Mouse (Mus musculus): ENCODE data around the gene Stom. TPM values are rescaled to one million over a fixed set of nuclear protein-coding genes. Genes with fewer than 3 reads are reported as not detected.

Stom gene
- polyA plus RNA-seq, 1 experiment from 2014 or later, result 19.6 TPM

GRCm38 (mm10) chr2:35278371-35279210 is 58.2 kb downstream of the Stom start:
- TF ChIP-seq CTCF (IDR thresholded peaks at IDR 0.05), result no peak
- H3K27me3 ChIP-seq, result no peaks in the 10 kb centered on the region
- POLR2A ChIA-PET, result no interaction called here
- CTCF ChIA-PET, result interaction anchor here (0.9 to 1.2 kb wide), 2 partner anchors 10 to 119 kb away, joined by 3 to 4 read pairs; no protein-coding TSS in a partner anchor
- no peak for DNase-seq (ENCODE audit: low read depth, low spot score)
- in situ Hi-C loops (cut with MboI; ENCODE audit: low pct_unique_long_range_greater_than_20kb), result no loop called here
- no peak for ATAC-seq

GRCm38 (mm10) chr2:35277686-35278085 is 59.1 kb downstream of the Stom start:
- in situ Hi-C loops (cut with MboI; ENCODE audit: low pct_unique_long_range_greater_than_20kb), result no loop called here
- CTCF ChIA-PET, result interaction anchor here (0.9 to 1.7 kb wide), 3 partner anchors 11 to 120 kb away, joined by 3 to 11 read pairs (median 4); no protein-coding TSS in a partner anchor
- no peak for DNase-seq (ENCODE audit: low read depth, low spot score)
- no peak for ATAC-seq
- POLR2A ChIA-PET, result interaction anchor here (0.7 kb wide), 1 partner anchor 77 kb away, joined by 3 read pairs; no protein-coding TSS in a partner anchor
- TF ChIP-seq CTCF (IDR thresholded peaks at IDR 0.05), result no peak
- no peaks in the 10 kb centered on the region for H3K27me3 ChIP-seq

- ATAC-seq (no peak), DNase-seq (ENCODE audit: low read depth, low spot score) (no peak)
- POLR2A ChIA-PET, result no interaction called here
- CTCF ChIA-PET, result interaction anchor here (1.1 to 1.3 kb wide), 2 partner anchors 15 kb away, joined by 3 to 4 read pairs; no protein-coding TSS in a partner anchor
- no peak for TF ChIP-seq CTCF (IDR thresholded peaks at IDR 0.05)
- in situ Hi-C loops (cut with MboI; ENCODE audit: low pct_unique_long_range_greater_than_20kb), result loop anchor here (25.0 kb wide), 1 partner anchor 1511 kb away; no protein-coding TSS in a partner anchor
- H3K27me3 ChIP-seq, result no peaks in the 10 kb centered on the region
These were observed 63.2 kb downstream of the Stom start for GRCm38 (mm10) chr2:35273536-35273935.

- ChIA-PET CTCF (no interaction called here), POLR2A (no interaction called here)
- no peaks in the 10 kb centered on the region for H3K27me3 ChIP-seq
- DNase-seq (ENCODE audit: low read depth, low spot score) (no peak), ATAC-seq (no peak)
- in situ Hi-C loops (cut with MboI; ENCODE audit: low pct_unique_long_range_greater_than_20kb), result loop anchor here (25.0 kb wide), 1 partner anchor 1511 kb away; no protein-coding TSS in a partner anchor
- no peak for TF ChIP-seq CTCF (IDR thresholded peaks at IDR 0.05)
These were observed 63.9 kb downstream of the Stom start for GRCm38 (mm10) chr2:35272881-35273280.

- DNase-seq (ENCODE audit: low read depth, low spot score), result no peak
- in situ Hi-C loops (cut with MboI; ENCODE audit: low pct_unique_long_range_greater_than_20kb), result loop anchor here (25.0 kb wide), 1 partner anchor 1510 kb away; no protein-coding TSS in a partner anchor
- POLR2A ChIA-PET, result interaction anchor here (0.7 kb wide), 1 partner anchor 56 kb away, joined by 3 read pairs; no protein-coding TSS in a partner anchor
These were observed 65.0 kb downstream of the Stom start for GRCm38 (mm10) chr2:35271817-35272216.

GRCm38 (mm10) chr2:35270531-35270984 is 66.2 kb downstream of the Stom start:
- H3K27me3 ChIP-seq, result no peaks in the 10 kb centered on the region
- ChIA-PET POLR2A (interaction anchor here (0.6 kb wide), 1 partner anchor 126 kb away, joined by 3 read pairs; no protein-coding TSS in a partner anchor), CTCF (interaction anchor here (0.6 to 1.7 kb wide), 10 partner anchors 8 to 59 kb away, joined by 3 to 14 read pairs (median 4); partner anchors contain the start of gene Gsn)
- DNase-seq (ENCODE audit: low read depth, low spot score) (no peak), ATAC-seq (peak; percentile 74)
- in situ Hi-C loops (cut with MboI; ENCODE audit: low pct_unique_long_range_greater_than_20kb), result loop anchor here (25.0 kb wide), 1 partner anchor 1508 kb away; no protein-coding TSS in a partner anchor
- no peak for TF ChIP-seq CTCF (IDR thresholded peaks at IDR 0.05)

More at GRCm38 (mm10) chr2:35271817-35272216, 65.0 kb downstream of the Stom start:
- CTCF ChIA-PET, result interaction anchor here (0.9 to 1.7 kb wide), 5 partner anchors 9 to 65 kb away, joined by 3 to 10 read pairs (median 3); partner anchors contain the start of gene Gsn
- ATAC-seq, result peak; percentile 48
- no peaks in the 10 kb centered on the region for H3K27me3 ChIP-seq
- TF ChIP-seq CTCF (IDR thresholded peaks at IDR 0.05), result no peak

GRCm38 (mm10) chr2:35269716-35270260 is 67.0 kb downstream of the Stom start:
- in situ Hi-C loops (cut with MboI; ENCODE audit: low pct_unique_long_range_greater_than_20kb), result loop anchor here (25.0 kb wide), 1 partner anchor 1507 kb away; no protein-coding TSS in a partner anchor
- no peak for TF ChIP-seq CTCF (IDR thresholded peaks at IDR 0.05)
- H3K27me3 ChIP-seq, result no peaks in the 10 kb centered on the region
- CTCF ChIA-PET, result interaction anchor here (0.6 to 1.5 kb wide), 8 partner anchors 9 to 80 kb away, joined by 3 to 14 read pairs (median 3); no protein-coding TSS in a partner anchor
- ATAC-seq (peak; percentile 5), DNase-seq (ENCODE audit: low read depth, low spot score) (no peak)
- POLR2A ChIA-PET, result interaction anchor here (1.2 to 2.0 kb wide), 3 partner anchors 10 to 55 kb away, joined by 3 to 5 read pairs (median 5); partner anchors contain the start of gene Gsn

- TF ChIP-seq CTCF (IDR thresholded peaks at IDR 0.05), result no peak
- POLR2A ChIA-PET, result interaction anchor here (1.2 to 2.0 kb wide), 3 partner anchors 10 to 55 kb away, joined by 3 to 5 read pairs (median 5); partner anchors contain the start of gene Gsn
- CTCF ChIA-PET, result interaction anchor here (1.2 to 9.0 kb wide), 5 partner anchors 8 to 80 kb away, joined by 3 to 62 read pairs (median 4); no protein-coding TSS in a partner anchor
- ATAC-seq (no peak), DNase-seq (ENCODE audit: low read depth, low spot score) (no peak)
- H3K27me3 ChIP-seq, result no peaks in the 10 kb centered on the region
- in situ Hi-C loops (cut with MboI; ENCODE audit: low pct_unique_long_range_greater_than_20kb), result loop anchor here (25.0 kb wide), 1 partner anchor 1507 kb away; no protein-coding TSS in a partner anchor
These were observed 67.6 kb downstream of the Stom start for GRCm38 (mm10) chr2:35269136-35269535.

GRCm38 (mm10) chr2:35267876-35268566 is 68.8 kb downstream of the Stom start:
- no peak for TF ChIP-seq CTCF (IDR thresholded peaks at IDR 0.05)
- ChIA-PET CTCF (interaction anchor here (9.0 kb wide), 1 partner anchor 52 kb away, joined by 62 read pairs; no protein-coding TSS in a partner anchor), POLR2A (interaction anchor here (2.0 kb wide), 1 partner anchor 54 kb away, joined by 5 read pairs; no protein-coding TSS in a partner anchor)
- DNase-seq (ENCODE audit: low read depth, low spot score), result no peak
- in situ Hi-C loops (cut with MboI; ENCODE audit: low pct_unique_long_range_greater_than_20kb), result loop anchor here (25.0 kb wide), 1 partner anchor 1506 kb away; no protein-coding TSS in a partner anchor
- no peak for ATAC-seq
- no peaks in the 10 kb centered on the region for H3K27me3 ChIP-seq
